Mouse (Mus musculus) liver, embryonic 11.5 days (tissue): ENCODE measurements around the gene Adcy2. TPM values are rescaled to one million over a fixed set of nuclear protein-coding genes. Genes with fewer than 3 reads are reported as not detected.

Experiments used
- ATAC-seq: fragments of 200-750 bp; cut with Nextera tagmentation; replicated peaks from 2 replicates; pipeline ENCODE4 v1.8.0; 2017; ENCODE audit warnings: moderate number of reproducible peaks, mild to moderate bottlenecking, moderate TSS enrichment, moderate library complexity; ENCODE audit not compliant: low FRiP score
- DNase-seq: peaks from one replicate; pipeline ENCODE4 v3.0.0-alpha.2; 2017; ENCODE audit warnings: low spot score
- H3K27ac ChIP-seq: fragments of 300-500 bp; sonication (generic); 2 replicates; pipeline ENCODE4 v1.5.1; 2014; ENCODE audit warnings: mild to moderate bottlenecking, low read depth, low read length, control low read depth
- H3K27me3 ChIP-seq: fragments of 300-500 bp; sonication (generic); replicated peaks from 2 replicates; pipeline ENCODE4 v1.6.1; 2014; ENCODE audit warnings: low read length, mixed read lengths; ENCODE audit not compliant: control insufficient read depth, insufficient read depth
- H3K36me3 ChIP-seq: fragments of 300-500 bp; sonication (generic); 2 replicates; pipeline ENCODE4 v1.6.1; 2014; ENCODE audit warnings: mild to moderate bottlenecking, low read length, moderate library complexity, mixed read lengths; ENCODE audit not compliant: control insufficient read depth, insufficient read depth
- H3K4me1 ChIP-seq: fragments of 300-500 bp; sonication (generic); replicated peaks from 2 replicates; pipeline ENCODE4 v1.6.1; 2014; ENCODE audit warnings: low read length, mixed read lengths; ENCODE audit not compliant: control insufficient read depth, insufficient read depth
- H3K4me2 ChIP-seq: fragments of 300-500 bp; sonication (generic); 2 replicates; pipeline ENCODE4 v1.6.1; 2014; ENCODE audit warnings: mild to moderate bottlenecking, control low read depth, moderate library complexity
- H3K4me3 ChIP-seq: fragments of 300-500 bp; sonication (generic); 2 replicates; pipeline ENCODE4 v1.5.1; 2014; ENCODE audit warnings: low read depth, low read length, control low read depth
- H3K9ac ChIP-seq: fragments of 300-500 bp; sonication (generic); 2 replicates; pipeline ENCODE4 v1.6.1; 2014; ENCODE audit warnings: low read depth, low read length, control low read depth
- H3K9me3 ChIP-seq: fragments of 300-500 bp; sonication (generic); 2 replicates; pipeline ENCODE4 v1.6.1; 2016; ENCODE audit warnings: low read length, inconsistent platforms, mixed read lengths; ENCODE audit not compliant: control insufficient read depth
- WGBS: fragments of 180-500 bp; shearing (Covaris S2); extraction: QIAGEN DNeasy Blood & Tissue Kit; methylation state at CpG from one replicate; pipeline ENCODE4 v1.1.7; 2014; 5-methylcytosine and 5-hydroxymethylcytosine counted together
- polyA plus RNA-seq: library from polyadenylated mRNA; unstranded; fragments of >200 nt; fragmentation: Nextera tagmentation; extraction: Ambion mirVana; gene quantifications from 2 replicates; pipeline ENCODE4 v1.2.1, GENCODE M21; 2014

Adcy2 gene
- polyA plus RNA-seq, 1 experiment from 2014 or later: 0.71 TPM

GRCm38 (mm10) chr13:69006915-69007314 is 7.6 kb upstream of the Adcy2 start:
- H3K9ac ChIP-seq: no peak overlapping the region
- 67% methylated on average over 5 of the region's 5 CpGs for WGBS
- H3K36me3 ChIP-seq: no peaks in the 10 kb centered on the region
- H3K4me3 ChIP-seq: no peak overlapping the region
- no peaks in the 10 kb centered on the region for H3K4me1 ChIP-seq
- no peak for ATAC-seq
- no peak overlapping the region for H3K4me2 ChIP-seq
- no peak overlapping the region for H3K27ac ChIP-seq
- no peak for DNase-seq
- no peaks in the 10 kb centered on the region for H3K27me3 ChIP-seq
- H3K9me3 ChIP-seq: no peaks in the 10 kb centered on the region

GRCm38 (mm10) chr13:69006091-69006490 is 6.8 kb upstream of the Adcy2 start:
- no peaks in the 10 kb centered on the region for H3K4me1 ChIP-seq
- H3K4me2 ChIP-seq: no peak overlapping the region
- no peak overlapping the region for H3K9ac ChIP-seq
- H3K36me3 ChIP-seq: no peaks in the 10 kb centered on the region
- no peak overlapping the region for H3K27ac ChIP-seq
- no peak for ATAC-seq
- H3K4me3 ChIP-seq: no peak overlapping the region
- H3K27me3 ChIP-seq: no peaks in the 10 kb centered on the region
- H3K9me3 ChIP-seq: no peaks in the 10 kb centered on the region
- no peak for DNase-seq
- WGBS: 76% methylated on average over 4 of the region's 4 CpGs

GRCm38 (mm10) chr13:69004406-69004805 is 5.1 kb upstream of the Adcy2 start:
- Histone ChIP-seq H3K4me3 (no peak overlapping the region), H3K27me3 (peaks cover 12% of the 10 kb centered on the region), H3K9ac (no peak overlapping the region), H3K27ac (no peak overlapping the region), H3K4me1 (no peaks in the 10 kb centered on the region), H3K36me3 (no peaks in the 10 kb centered on the region), H3K4me2 (no peak overlapping the region), H3K9me3 (no peaks in the 10 kb centered on the region)
- DNase-seq: no peak
- 67% methylated on average over 4 of the region's 4 CpGs for WGBS
- no peak for ATAC-seq

- no peak for ATAC-seq
- H3K4me3 ChIP-seq: no peak overlapping the region
- no peak overlapping the region for H3K27ac ChIP-seq
- H3K4me1 ChIP-seq: no peaks in the 10 kb centered on the region
- no peak overlapping the region for H3K4me2 ChIP-seq
- WGBS: 68% methylated on average over 5 of the region's 5 CpGs
- H3K27me3 ChIP-seq: peaks cover 29% of the 10 kb centered on the region
- no peak overlapping the region for H3K9ac ChIP-seq
- H3K9me3 ChIP-seq: no peaks in the 10 kb centered on the region
- no peaks in the 10 kb centered on the region for H3K36me3 ChIP-seq
- DNase-seq: no peak
Observed at GRCm38 (mm10) chr13:69002631-69003030, 3.3 kb upstream of the Adcy2 start.

GRCm38 (mm10) chr13:69002173-69002572 is 2.8 kb upstream of the Adcy2 start:
- peaks cover 34% of the 10 kb centered on the region for H3K27me3 ChIP-seq
- no peaks in the 10 kb centered on the region for H3K36me3 ChIP-seq
- ATAC-seq (no peak), DNase-seq (no peak)
- H3K4me3 ChIP-seq: no peak overlapping the region
- H3K4me1 ChIP-seq: no peaks in the 10 kb centered on the region
- no peak overlapping the region for H3K27ac ChIP-seq
- 21% methylated on average over 4 of the region's 4 CpGs for WGBS
- no peaks in the 10 kb centered on the region for H3K9me3 ChIP-seq
- no peak overlapping the region for H3K4me2 ChIP-seq
- H3K9ac ChIP-seq: no peak overlapping the region

- H3K27ac ChIP-seq: no peak overlapping the region
- WGBS: 44% methylated on average over 5 of the region's 5 CpGs
- ATAC-seq (no peak), DNase-seq (no peak)
- H3K9ac ChIP-seq: no peak overlapping the region
- no peaks in the 10 kb centered on the region for H3K9me3 ChIP-seq
- peak overlapping the region; percentile 71 for H3K4me2 ChIP-seq
- peak overlapping the region; percentile 54 for H3K4me3 ChIP-seq
- no peaks in the 10 kb centered on the region for H3K36me3 ChIP-seq
- H3K27me3 ChIP-seq: peaks cover 38% of the 10 kb centered on the region
- H3K4me1 ChIP-seq: no peaks in the 10 kb centered on the region
Observed at GRCm38 (mm10) chr13:68999826-69000225, 485 bp upstream of the Adcy2 start.

- Histone ChIP-seq H3K27ac (no peak overlapping the region), H3K4me3 (peak overlapping the region; percentile 54), H3K9me3 (no peaks in the 10 kb centered on the region), H3K9ac (no peak overlapping the region), H3K4me1 (no peaks in the 10 kb centered on the region), H3K36me3 (no peaks in the 10 kb centered on the region), H3K4me2 (peak overlapping the region; percentile 71), H3K27me3 (peaks cover 38% of the 10 kb centered on the region)
- DNase-seq (no peak), ATAC-seq (0 out of 2 replicates have a peak, but pooled peaks have one; percentile 11)
- WGBS: under 1% methylated on average over 17 of the region's 17 CpGs
Observed at GRCm38 (mm10) chr13:68998558-68998917, 803 bp downstream of the Adcy2 start.

- H3K27ac ChIP-seq: no peak overlapping the region
- peaks cover 38% of the 10 kb centered on the region for H3K27me3 ChIP-seq
- no peaks in the 10 kb centered on the region for H3K4me1 ChIP-seq
- H3K9ac ChIP-seq: no peak overlapping the region
- DNase-seq (no peak), ATAC-seq (no peak)
- peak overlapping the region; percentile 54; the same call in 1 of the 2 replicates for H3K4me3 ChIP-seq
- H3K36me3 ChIP-seq: no peaks in the 10 kb centered on the region
- peak overlapping the region; percentile 71 for H3K4me2 ChIP-seq
- WGBS: 8% methylated on average over 22 of the region's 22 CpGs
- H3K9me3 ChIP-seq: no peaks in the 10 kb centered on the region
Observed at GRCm38 (mm10) chr13:68997821-68998551, 1.4 kb downstream of the Adcy2 start.

GRCm38 (mm10) chr13:68997386-68997785 is 2.0 kb downstream of the Adcy2 start:
- no peak for ATAC-seq
- H3K4me2 ChIP-seq: no peak overlapping the region
- H3K36me3 ChIP-seq: no peaks in the 10 kb centered on the region
- H3K9me3 ChIP-seq: no peaks in the 10 kb centered on the region
- WGBS: 14% methylated on average over 10 of the region's 10 CpGs
- no peak overlapping the region for H3K4me3 ChIP-seq
- H3K27me3 ChIP-seq: peaks cover 38% of the 10 kb centered on the region
- no peak overlapping the region for H3K9ac ChIP-seq
- H3K27ac ChIP-seq: no peak overlapping the region
- no peak for DNase-seq
- H3K4me1 ChIP-seq: no peaks in the 10 kb centered on the region
